Mouse (Mus musculus) CD4-positive naive resting alpha-beta T cell, adult 57 days (primary cell): ENCODE measurements around the gene Zfp493. TPM values are rescaled to one million over a fixed set of nuclear protein-coding genes. Genes with fewer than 3 reads are reported as not detected.

Source experiments
- total RNA-seq: library from RNA; stranded (reverse); gene quantifications from one replicate; pipeline ENCODE4 v1.2.4, GENCODE M21; 2023

The Zfp493 gene
- total RNA-seq: 0.86 TPM

GRCm38 (mm10) chr13:67779265-67780221 is at the start of gene Zfp493:
Zfp493 (plus strand) TSS chr13:67779693.

GRCm38 (mm10) chr13:67754333-67755306 is 24.9 kb upstream of the Zfp493 start, which contains the start of gene Zfp85:
Zfp85 (minus strand) TSS chr13:67755228.

GRCm38 (mm10) chr13:67813710-67814660 is 34.5 kb downstream of the Zfp493 start, which contains the start of gene Zfp273:
Zfp273 (plus strand) TSS chr13:67813740.

GRCm38 (mm10) chr13:67830911-67831336 is 51.4 kb downstream of the Zfp493 start, which contains the start of gene Gm10037:
Gm10037 (plus strand) TSS chr13:67831106.

Other genes starting within 250 kb of the Zfp493 start
- gene Zfp748, start 225.9 kb upstream of the Zfp493 start, total RNA-seq: 10.6 TPM
- 10.2 TPM for gene Zfp729b, start 170.0 kb upstream of the Zfp493 start, total RNA-seq
- 2.2 TPM for gene Gm49345, start 141.9 kb upstream of the Zfp493 start, total RNA-seq
- gene Zfp729a, start 141.9 kb upstream of the Zfp493 start, total RNA-seq: 10.7 TPM
- 5.4 TPM for gene Zfp738, start 92.6 kb upstream of the Zfp493 start, total RNA-seq
- gene Zfp65, start 50.5 kb upstream of the Zfp493 start, total RNA-seq: 7.2 TPM
- gene Zfp85, start 24.5 kb upstream of the Zfp493 start, total RNA-seq: 5.1 TPM
- gene Zfp273, start 34.0 kb downstream of the Zfp493 start, total RNA-seq: 4.0 TPM
- not detected for gene Gm10037, start 51.4 kb downstream of the Zfp493 start, total RNA-seq
- gene BC048507, start 83.6 kb downstream of the Zfp493 start, total RNA-seq: not detected